Mouse (Mus musculus) cortical plate, adult 2 months (tissue): ENCODE results near the gene Asic5.

Source experiments
- CTCF ChIP-seq: fragments of 200-500 bp; IDR thresholded peaks from 2 replicates; pipeline ENCODE4 v1.5.1; 2011; ENCODE audit warnings: mild to moderate bottlenecking, control low read depth, low read length; ENCODE audit not compliant: insufficient read depth; ENCODE audit errors: extremely low read depth
- POLR2A ChIP-seq: fragments of 200-500 bp; IDR thresholded peaks from 2 replicates; pipeline ENCODE4 v1.6.1; 2011; ENCODE audit warnings: mild to moderate bottlenecking, low read length, control low read depth; ENCODE audit not compliant: insufficient read depth; ENCODE audit errors: extremely low read depth

- no peak for TF ChIP-seq CTCF
- TF ChIP-seq POLR2A, result no peak
These were observed 24.6 kb upstream of the Asic5 start for GRCm38 (mm10) chr3:81957484-81957883.
